Mouse (Mus musculus) duodenum, adult 2 months (tissue): ENCODE measurements around the gene Cpt1b. TPM values are rescaled to one million over a fixed set of nuclear protein-coding genes. Genes with fewer than 3 reads are reported as not detected.

Source experiments
- polyA plus RNA-seq: library from polyadenylated mRNA; depleted of rRNA; stranded (reverse); fragments of >200 nt; gene quantifications from 2 replicates; pipeline ENCODE4 v1.2.3, GENCODE M21; 2012; ENCODE audit warnings: low replicate concordance; rRNA removed

Cpt1b gene
- 2.7 and 2.8 TPM in 2 replicates for polyA plus RNA-seq

GRCm38 (mm10) chr15:89425711-89426121 is at the start of gene Cpt1b:
TSS of gene Cpt1b (minus strand) at chr15:89425863.

GRCm38 (mm10) chr15:89453865-89454478 is 28.3 kb upstream of the Cpt1b start, which contains the start of gene Mapk8ip2:
TSS of gene Mapk8ip2 (plus strand) at chr15:89453913.

GRCm38 (mm10) chr15:89429352-89430221 is 3.9 kb upstream of the Cpt1b start, which contains the start of the genes C730034F03Rik, Gm44502 and Chkb:
TSS of gene C730034F03Rik (plus strand) at chr15:89429589.
TSS of gene Gm44502 (minus strand) at chr15:89429696.
TSS of gene Chkb (minus strand) at chr15:89429908.

GRCm38 (mm10) chr15:89410118-89410517 is 15.5 kb downstream of the Cpt1b start, which contains the start of gene Syce3:
TSS of gene Syce3 (minus strand) at chr15:89410503.

GRCm38 (mm10) chr15:89384617-89385016 is 41.0 kb downstream of the Cpt1b start, which contains the start of gene Klhdc7b:
TSS of gene Klhdc7b (plus strand) at chr15:89384917.

GRCm38 (mm10) chr15:89378831-89379401 is 46.7 kb downstream of the Cpt1b start, which contains the start of gene Odf3b:
TSS of gene Odf3b (minus strand) at chr15:89379282.

GRCm38 (mm10) chr15:89376957-89377356 is 48.7 kb downstream of the Cpt1b start, which contains the start of gene Tymp:
TSS of gene Tymp (minus strand) at chr15:89377039.

GRCm38 (mm10) chr15:89373762-89374248 is 51.9 kb downstream of the Cpt1b start, which contains the start of gene Sco2:
TSS of gene Sco2 (minus strand) at chr15:89373846.

Other genes with a start within 250 kb of the Cpt1b start
- gene Plxnb2, start 245.1 kb downstream of the Cpt1b start, polyA plus RNA-seq = 257 and 402 TPM in 2 replicates
- gene Dennd6b, start 229.4 kb downstream of the Cpt1b start, polyA plus RNA-seq = 12.6 and 17.4 TPM in 2 replicates
- gene Ppp6r2, start 214.3 kb downstream of the Cpt1b start, polyA plus RNA-seq = 252 and 373 TPM in 2 replicates
- 150 and 156 TPM in 2 replicates for gene Sbf1, start 110.6 kb downstream of the Cpt1b start, polyA plus RNA-seq
- 0.59 and 3.3 TPM in 2 replicates for gene Adm2, start 103.1 kb downstream of the Cpt1b start, polyA plus RNA-seq
- gene Miox, start 91.5 kb downstream of the Cpt1b start, polyA plus RNA-seq = 0.21 TPM in 1 of 2 replicates, not detected in the other
- 30.4 and 32.4 TPM in 2 replicates for gene Lmf2, start 70.2 kb downstream of the Cpt1b start, polyA plus RNA-seq
- 97.4 and 142 TPM in 2 replicates for gene Ncaph2, start 70.1 kb downstream of the Cpt1b start, polyA plus RNA-seq
- gene Sco2, start 52.0 kb downstream of the Cpt1b start, polyA plus RNA-seq = 308 and 600 TPM in 2 replicates
- gene Tymp, start 48.8 kb downstream of the Cpt1b start, polyA plus RNA-seq = 99.3 and 259 TPM in 2 replicates
- gene Odf3b, start 46.6 kb downstream of the Cpt1b start, polyA plus RNA-seq = 108 and 177 TPM in 2 replicates
- 2.8 and 3.0 TPM in 2 replicates for gene Klhdc7b, start 40.9 kb downstream of the Cpt1b start, polyA plus RNA-seq
- gene Syce3, start 15.4 kb downstream of the Cpt1b start, polyA plus RNA-seq = 0.78 and 1.7 TPM in 2 replicates
- 0.21 and 0.41 TPM in 2 replicates for gene C730034F03Rik, start 3.7 kb upstream of the Cpt1b start, polyA plus RNA-seq
- 5.1 and 5.5 TPM in 2 replicates for gene Gm44502, start 3.8 kb upstream of the Cpt1b start, polyA plus RNA-seq
- gene Chkb, start 4.0 kb upstream of the Cpt1b start, polyA plus RNA-seq = 104 and 155 TPM in 2 replicates
- gene Mapk8ip2, start 28.1 kb upstream of the Cpt1b start, polyA plus RNA-seq = 0.81 and 1.0 TPM in 2 replicates
- gene Arsa, start 51.6 kb upstream of the Cpt1b start, polyA plus RNA-seq = 35.8 and 42.8 TPM in 2 replicates
- gene Shank3, start 73.8 kb upstream of the Cpt1b start, polyA plus RNA-seq = 7.7 and 8.7 TPM in 2 replicates
- gene Acr, start 142.5 kb upstream of the Cpt1b start, polyA plus RNA-seq = 0.13 and 0.34 TPM in 2 replicates
- gene Rabl2, start 166.1 kb upstream of the Cpt1b start, polyA plus RNA-seq = 1.0 and 3.9 TPM in 2 replicates